ENCODE assay signal across 10 mouse cellular contexts in genomic region chr8:122666338-122666764, GRCm38 (mm10). TPM values are rescaled to one million over a fixed set of nuclear protein-coding genes. Genes with fewer than 3 reads are reported as not detected.
A peak's percentile ranks its signal among the peaks of the same experiment; 100 is the strongest.
DNase-seq lines count a peak whose midpoint lies in the region; ATAC-seq and TF ChIP-seq lines count a peak whose summit lies in the region.
"Had no signal": no experiment of that assay in that cellular context is flagged by ENCODE, and none has a peak within 500 bp of the region (broad histone marks: within the 10 kb centered on the region; RNA-seq: fewer than 3 reads in every experiment).

No protein-coding gene starts in this region.

- WGBS in forebrain, embryonic 12.5 days = 66% methylated on average over 9 of the region's 9 CpGs
- 47% methylated on average over 9 of the region's 9 CpGs for WGBS in forebrain, embryonic 10.5 days
- whole genome bisulfite sequencing in kidney, postnatal 0 days = 49% methylated on average over 9 of the region's 9 CpGs

- peaks cover 42% of the 10 kb centered on the region for H3K27me3 ChIP-seq in forebrain, embryonic 12.5 days
- H3K27me3 ChIP-seq in forebrain, embryonic 10.5 days (ENCODE audit: poor library complexity, severe bottlenecking) = peaks cover 77% of the 10 kb centered on the region
- H3K27me3 ChIP-seq in kidney, postnatal 0 days (ENCODE audit: insufficient read depth, low read length) = no peaks in the 10 kb centered on the region
- H3K27me3 ChIP-seq: CH12.LX had no signal

- intact Hi-C loops in left cerebral cortex, postnatal 10 days (cut with DNase I) = no loop called here

- no peak for TF ChIP-seq CTCF in kidney, postnatal 0 days (IDR thresholded peaks at IDR 0.05; ENCODE audit: low read depth)

- H3K9me3 ChIP-seq in forebrain, embryonic 12.5 days = no peaks in the 10 kb centered on the region
- no peaks in the 10 kb centered on the region for H3K9me3 ChIP-seq in forebrain, embryonic 10.5 days
- no peaks in the 10 kb centered on the region for H3K9me3 ChIP-seq in kidney, postnatal 0 days (replicated peaks; ENCODE audit: low read length)

- no peaks in the 10 kb centered on the region for H3K36me3 ChIP-seq in forebrain, embryonic 12.5 days (replicated peaks)
- H3K36me3 ChIP-seq in forebrain, embryonic 10.5 days (replicated peaks) = no peaks in the 10 kb centered on the region
- H3K36me3 ChIP-seq in kidney, postnatal 0 days (ENCODE audit: insufficient read depth, low read length) = no peaks in the 10 kb centered on the region

- no peak overlapping the region for H3K4me3 ChIP-seq in forebrain, embryonic 12.5 days (replicated peaks)
- H3K4me3 ChIP-seq in forebrain, embryonic 10.5 days = no peak overlapping the region
- no peak overlapping the region for H3K4me3 ChIP-seq in kidney, postnatal 0 days (replicated peaks; ENCODE audit: low read depth, low read length)

- 0 out of 2 replicates have a peak overlapping the region, but pooled peaks have one; percentile 1 for H3K4me2 ChIP-seq in forebrain, embryonic 12.5 days
- H3K4me2 ChIP-seq in kidney, postnatal 0 days (ENCODE audit: low read length) = no peak overlapping the region

- DNase-seq in forebrain, embryonic 10.5 days (ENCODE audit: extremely low spot score, low spot score) = no peak
- DNase-seq in adrenal gland, postnatal 14 days = peak; percentile 80
- DNase-seq in heart, adult 9 months (ENCODE audit: low spot score in 2 of 2) = peak; percentile 72 to 77
- no peak for DNase-seq in kidney, postnatal 0 days (ENCODE audit: low spot score)
- DNase-seq in lung, postnatal 36 days = peak; percentile 82
- no peak for DNase-seq in layer of hippocampus, adult 8-10 months (ENCODE audit: low spot score in 2 of 2)
- DNase-seq in left cerebral cortex, postnatal 10 days (ENCODE audit: extremely low spot score in 1 of 2, low spot score in 2 of 2) = no peak

- H3K9ac ChIP-seq in forebrain, embryonic 12.5 days = no peak overlapping the region
- no peak overlapping the region for H3K9ac ChIP-seq in kidney, postnatal 0 days (ENCODE audit: low read depth, low read length)

- peak overlapping the region; percentile 37 for H3K27ac ChIP-seq in forebrain, embryonic 12.5 days
- no peak overlapping the region for H3K27ac ChIP-seq in forebrain, embryonic 10.5 days
- H3K27ac ChIP-seq in kidney, postnatal 0 days = peak overlapping the region; percentile 64

- peaks cover 49% of the 10 kb centered on the region for H3K4me1 ChIP-seq in forebrain, embryonic 12.5 days
- peaks cover 72% of the 10 kb centered on the region for H3K4me1 ChIP-seq in forebrain, embryonic 10.5 days
- peaks cover 45% of the 10 kb centered on the region for H3K4me1 ChIP-seq in kidney, postnatal 0 days (replicated peaks; ENCODE audit: insufficient read depth, low read length)

- ATAC-seq in forebrain, embryonic 12.5 days (ENCODE audit: low FRiP score) = no peak
- ATAC-seq in kidney, postnatal 0 days (replicated peaks; ENCODE audit: low FRiP score, low read depth) = no peak

RNA-seq across cellular contexts. Expression of gene Cbfa2t3, which starts 32.6 kb away (rescaled TPM):
- polyA plus RNA-seq in forebrain, embryonic 12.5 days (2016; fragmentation: Nextera tagmentation; extraction: Ambion mirVana) = 12.2 and 12.4 TPM in 2 replicates
- polyA plus RNA-seq in forebrain, embryonic 10.5 days (2016; fragmentation: Nextera tagmentation; extraction: Ambion mirVana) = 1.6 and 2.4 TPM in 2 replicates
- total RNA-seq in adrenal gland, postnatal 14 days (2021) = 13.6 and 14.9 TPM in 2 replicates
- 3.6 and 4.4 TPM in 2 replicates for polyA plus RNA-seq in kidney, postnatal 0 days (2015; fragmentation: Nextera tagmentation; extraction: Ambion mirVana)
- total RNA-seq in layer of hippocampus, adult 8-10 months (2022) = 10 to 100 TPM; 30.0 to 39.0 (median 37.0) TPM
- total RNA-seq in left cerebral cortex, postnatal 10 days (2021) = 10 to 100 TPM; 17.8 to 18.8 TPM

RNA-seq across cellular contexts. Expression of gene Pabpn1l, which starts 43.8 kb away (rescaled TPM):
- not detected in 2 replicates for polyA plus RNA-seq in forebrain, embryonic 12.5 days (2016; fragmentation: Nextera tagmentation; extraction: Ambion mirVana)
- polyA plus RNA-seq in forebrain, embryonic 10.5 days (2016; fragmentation: Nextera tagmentation; extraction: Ambion mirVana) = not detected in 2 replicates
- total RNA-seq in adrenal gland, postnatal 14 days (2021) = not detected in 2 replicates
- polyA plus RNA-seq in kidney, postnatal 0 days (2015; fragmentation: Nextera tagmentation; extraction: Ambion mirVana) = 0.15 and 0.22 TPM in 2 replicates
- not detected for total RNA-seq in layer of hippocampus, adult 8-10 months (2022)
- not detected for total RNA-seq in left cerebral cortex, postnatal 10 days (2021)
- total RNA-seq: CH12.LX; left cerebral cortex, postnatal 36 days had no signal

RNA-seq across cellular contexts. Expression of gene Trappc2l, which starts 54.9 kb away (rescaled TPM):
- polyA plus RNA-seq in forebrain, embryonic 12.5 days (2016; fragmentation: Nextera tagmentation; extraction: Ambion mirVana) = 42.2 and 44.2 TPM in 2 replicates
- polyA plus RNA-seq in forebrain, embryonic 10.5 days (2016; fragmentation: Nextera tagmentation; extraction: Ambion mirVana) = 41.0 and 44.1 TPM in 2 replicates
- 47.6 and 52.6 TPM in 2 replicates for total RNA-seq in adrenal gland, postnatal 14 days (2021)
- polyA plus RNA-seq in kidney, postnatal 0 days (2015; fragmentation: Nextera tagmentation; extraction: Ambion mirVana) = 64.5 and 73.3 TPM in 2 replicates
- total RNA-seq in layer of hippocampus, adult 8-10 months (2022) = 10 to 100 TPM; 72.6 to 90.6 (median 75.3) TPM
- total RNA-seq in left cerebral cortex, postnatal 10 days (2021) = 10 to 100 TPM; 81.8 to 83.6 TPM

RNA-seq across cellular contexts. Expression of gene Galns, which starts 55.1 kb away (rescaled TPM):
- 4.2 and 5.0 TPM in 2 replicates for polyA plus RNA-seq in forebrain, embryonic 12.5 days (2016; fragmentation: Nextera tagmentation; extraction: Ambion mirVana)
- 4.6 and 5.5 TPM in 2 replicates for polyA plus RNA-seq in forebrain, embryonic 10.5 days (2016; fragmentation: Nextera tagmentation; extraction: Ambion mirVana)
- 5.4 and 7.5 TPM in 2 replicates for total RNA-seq in adrenal gland, postnatal 14 days (2021)
- polyA plus RNA-seq in kidney, postnatal 0 days (2015; fragmentation: Nextera tagmentation; extraction: Ambion mirVana) = 19.4 and 23.3 TPM in 2 replicates
- total RNA-seq in layer of hippocampus, adult 8-10 months (2022) = 10 to 100 TPM in 2 of 4 experiments, 1 to 10 TPM in 2; 8.0 to 16.5 (median 11.9) TPM
- total RNA-seq in left cerebral cortex, postnatal 10 days (2021) = 10 to 100 TPM; 12.5 to 14.6 TPM

Comparison
In these comparisons a context has a peak if more than half of its experiments do, and no peak if none do; other contexts are left out.
1. DNase-seq: peak in adrenal gland, postnatal 14 days (single experiment), heart, adult 9 months (2 of 2) and lung, postnatal 36 days (single experiment); none in forebrain, embryonic 10.5 days (single experiment), kidney, postnatal 0 days (single experiment), layer of hippocampus, adult 8-10 months (0 of 2) and left cerebral cortex, postnatal 10 days (0 of 2).